Mouse (Mus musculus) stomach, postnatal 0 days (tissue): ENCODE measurements around the gene Alcam.

ENCODE experiments used
- CTCF ChIP-seq: IDR thresholded peaks from 2 replicates; pipeline ENCODE4 v1.5.1; 2016; ENCODE audit warnings: antibody characterized with exemption, low read depth, mild to moderate bottlenecking, moderate library complexity
- EP300 ChIP-seq: optimal IDR thresholded peaks from 2 replicates; pipeline ENCODE3; 2016; ENCODE audit warnings: antibody characterized with exemption

DNA sequence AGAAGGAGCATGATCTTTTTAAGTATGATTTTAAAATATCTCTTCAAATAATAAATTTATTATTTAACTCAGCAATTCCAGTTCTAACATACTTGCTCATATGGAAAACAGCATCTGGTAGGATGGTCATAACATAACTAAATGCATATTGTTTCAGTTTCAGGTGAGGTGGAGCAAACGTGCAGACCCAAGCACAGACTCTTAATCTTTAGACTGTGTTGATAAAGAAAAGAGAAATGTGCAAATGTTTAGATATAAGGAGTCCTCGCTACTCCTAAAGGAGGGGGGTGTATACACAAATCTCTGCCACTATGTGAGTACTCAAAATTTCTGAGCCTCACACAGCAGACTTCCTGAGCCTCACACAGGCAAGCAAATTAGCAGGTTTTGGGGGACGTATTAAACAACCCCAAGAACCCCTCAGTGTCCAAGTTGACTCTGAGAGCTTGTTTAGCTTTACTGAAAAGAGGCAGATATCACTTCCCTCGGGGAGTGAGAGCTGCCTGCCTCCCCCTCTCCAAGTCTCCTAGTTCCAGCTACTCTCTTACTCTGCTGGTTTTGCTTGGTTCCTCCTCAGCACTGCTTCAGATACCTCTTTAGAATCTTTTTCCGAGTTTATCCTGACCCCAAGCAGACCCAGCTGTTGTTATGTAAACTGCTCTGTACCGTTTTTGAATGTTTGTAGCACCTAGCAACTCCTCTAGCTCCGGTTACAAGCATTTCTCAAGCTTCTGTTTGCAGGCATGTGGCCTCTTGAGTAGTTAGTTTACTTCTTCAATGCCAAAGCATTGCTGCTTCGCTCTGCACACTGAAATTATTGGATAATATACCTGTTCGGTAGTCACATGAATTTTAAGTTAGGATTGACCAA, 10.0 kb downstream of the Alcam start:
- TF ChIP-seq CTCF (no peak), EP300 (no peak)
